Mouse (Mus musculus): Measurements from ENCODE around the gene Blcap.

Blcap gene

GRCm38 (mm10) chr2:157522556-157522955, 48.5 kb downstream of the Blcap start:
- no peak for DNase-seq (ENCODE audit: extremely low read depth, low read depth, low spot score)

- DNase-seq (ENCODE audit: extremely low read depth, low read depth, low spot score): no peak
These were observed 50.6 kb downstream of the Blcap start for GRCm38 (mm10) chr2:157520496-157520895.

GRCm38 (mm10) chr2:157519452-157519851, 51.6 kb downstream of the Blcap start:
- DNase-seq (ENCODE audit: extremely low read depth, low read depth, low spot score): no peak

GRCm38 (mm10) chr2:157518451-157518850, 52.6 kb downstream of the Blcap start:
- no peak for DNase-seq (ENCODE audit: extremely low read depth, low read depth, low spot score)

GRCm38 (mm10) chr2:157517526-157517925, 53.5 kb downstream of the Blcap start:
- no peak for DNase-seq (ENCODE audit: extremely low read depth, low read depth, low spot score)

GRCm38 (mm10) chr2:157514353-157514752, 56.7 kb downstream of the Blcap start:
- no peak for DNase-seq (ENCODE audit: extremely low read depth, low read depth, low spot score)

- DNase-seq (ENCODE audit: extremely low read depth, low read depth, low spot score): no peak
These were observed 57.3 kb downstream of the Blcap start for GRCm38 (mm10) chr2:157513737-157514208.

GRCm38 (mm10) chr2:157512859-157513258, 58.2 kb downstream of the Blcap start:
- DNase-seq (ENCODE audit: extremely low read depth, low read depth, low spot score): no peak

- DNase-seq (ENCODE audit: extremely low read depth, low read depth, low spot score): no peak
These were observed 61.0 kb downstream of the Blcap start for GRCm38 (mm10) chr2:157510031-157510430.

- DNase-seq (ENCODE audit: extremely low read depth, low read depth, low spot score): no peak
These were observed 61.9 kb downstream of the Blcap start for GRCm38 (mm10) chr2:157509182-157509581.

- no peak for DNase-seq (ENCODE audit: extremely low read depth, low read depth, low spot score)
These were observed 64.3 kb downstream of the Blcap start for GRCm38 (mm10) chr2:157506779-157507178.

All from fat pad, adult 2 months (tissue).